Mouse (Mus musculus) fat pad, adult 2 months (tissue): ENCODE data around the gene Sema5a.
"Not testable (repeated sequence)": the region's sequence is repeated elsewhere in the genome, so short reads cannot be mapped to it uniquely, and the experiment has no call there.

Experiments used
- DNase-seq: peaks from one replicate; pipeline ENCODE4 v3.0.0-alpha.2; 2011; ENCODE audit warnings: low read depth, low spot score; ENCODE audit errors: extremely low read depth

Sema5a gene

GRCm38 (mm10) chr15:32244344-32244955 lies at the start of gene Sema5a:
Gene Sema5a (plus strand): TSS chr15:32244810.
- no peak for DNase-seq

GRCm38 (mm10) chr15:32198076-32198475 lies 46.5 kb upstream of the Sema5a start:
- no peak for DNase-seq

- DNase-seq, result no peak
Measured at GRCm38 (mm10) chr15:32198561-32198960, 46.0 kb upstream of the Sema5a start.

- no peak for DNase-seq
Measured at GRCm38 (mm10) chr15:32203242-32203641, 41.4 kb upstream of the Sema5a start.

GRCm38 (mm10) chr15:32204908-32205307 lies 39.7 kb upstream of the Sema5a start:
- peak; percentile 14 for DNase-seq

- DNase-seq, result not testable (repeated sequence)
Measured at GRCm38 (mm10) chr15:32214687-32215086, 29.9 kb upstream of the Sema5a start.

- DNase-seq, result no peak
Measured at GRCm38 (mm10) chr15:32223028-32223427, 21.6 kb upstream of the Sema5a start.

- DNase-seq, result no peak
Measured at GRCm38 (mm10) chr15:32225394-32225793, 19.2 kb upstream of the Sema5a start.

GRCm38 (mm10) chr15:32226381-32226780 lies 18.2 kb upstream of the Sema5a start:
- DNase-seq, result no peak

- no peak for DNase-seq
Measured at GRCm38 (mm10) chr15:32226888-32227395, 17.7 kb upstream of the Sema5a start.

- DNase-seq, result no peak
Measured at GRCm38 (mm10) chr15:32230066-32230465, 14.5 kb upstream of the Sema5a start.

GRCm38 (mm10) chr15:32232189-32232588 lies 12.4 kb upstream of the Sema5a start:
- DNase-seq, result no peak

GRCm38 (mm10) chr15:32232666-32233141 lies 11.9 kb upstream of the Sema5a start:
- not testable (repeated sequence) for DNase-seq

GRCm38 (mm10) chr15:32233451-32233850 lies 11.2 kb upstream of the Sema5a start:
- no peak for DNase-seq

GRCm38 (mm10) chr15:32239099-32239498 lies 5.5 kb upstream of the Sema5a start:
- no peak for DNase-seq

- DNase-seq, result no peak
Measured at GRCm38 (mm10) chr15:32240159-32240558, 4.5 kb upstream of the Sema5a start.

GRCm38 (mm10) chr15:32241666-32242065 lies 2.9 kb upstream of the Sema5a start:
- DNase-seq, result no peak

GRCm38 (mm10) chr15:32243096-32243785 lies 1.4 kb upstream of the Sema5a start:
- DNase-seq, result no peak

GRCm38 (mm10) chr15:32243824-32244223 lies 786 bp upstream of the Sema5a start:
- DNase-seq, result no peak

- no peak for DNase-seq
Measured at GRCm38 (mm10) chr15:32244956-32245836, 586 bp downstream of the Sema5a start.
